Mouse (Mus musculus): ENCODE results near the gene Mmp3. TPM values are rescaled to one million over a fixed set of nuclear protein-coding genes. Genes with fewer than 3 reads are reported as not detected.

Mmp3 gene
- not detected in 2 replicates for polyA plus RNA-seq (2012; rRNA removed)

DNA sequence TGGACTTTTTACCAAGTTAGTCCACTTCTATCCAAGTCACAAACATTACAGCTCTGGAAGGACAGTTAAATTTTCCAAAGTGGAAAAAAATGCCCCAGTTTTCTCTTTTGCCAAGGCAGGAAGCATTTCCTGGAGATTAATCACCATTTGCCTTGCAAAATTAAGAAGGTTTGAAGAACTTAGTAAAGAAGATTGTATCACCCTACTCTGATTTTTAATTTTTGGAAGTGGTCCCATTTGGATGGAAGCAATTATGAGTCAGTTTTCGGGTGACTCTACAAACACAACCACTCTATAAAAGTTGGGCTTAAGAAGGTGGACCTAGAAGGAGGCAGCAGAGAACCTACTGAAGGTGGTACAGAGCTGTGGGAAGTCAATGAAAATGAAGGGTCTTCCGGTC, at the start of gene Mmp3:
Gene Mmp3, plus strand, starts transcription at position 301 of the 400 bp plus-strand sequence.

GRCm38 (mm10) chr9:7502051-7502450, 56.4 kb downstream of the Mmp3 start, which contains the start of gene Mmp10:
TSS of gene Mmp10 (plus strand) at chr9:7502352.

Other genes starting within 250 kb of the Mmp3 start
- 0.04 and 0.06 TPM in 2 replicates for gene Mmp13, start 173.3 kb upstream of the Mmp3 start, polyA plus RNA-seq (2012; rRNA removed)
- not detected in 2 replicates for gene Mmp12, start 101.4 kb upstream of the Mmp3 start, polyA plus RNA-seq (2012; rRNA removed)
- not detected in 2 replicates for gene Mmp1b, start 57.8 kb upstream of the Mmp3 start, polyA plus RNA-seq (2012; rRNA removed)
- not detected in 2 replicates for gene Mmp10, start 56.5 kb downstream of the Mmp3 start, polyA plus RNA-seq (2012; rRNA removed)
- gene Mmp8, start 112.6 kb downstream of the Mmp3 start, polyA plus RNA-seq (2012; rRNA removed): 0.02 and 0.10 TPM in 2 replicates
- gene Mmp27, start 125.6 kb downstream of the Mmp3 start, polyA plus RNA-seq (2012; rRNA removed): not detected in 2 replicates
- gene Mmp20, start 182.4 kb downstream of the Mmp3 start, polyA plus RNA-seq (2012; rRNA removed): not detected in 2 replicates
- not detected in 2 replicates for gene Mmp7, start 246.3 kb downstream of the Mmp3 start, polyA plus RNA-seq (2012; rRNA removed)